Mouse (Mus musculus) testis, adult 2 months (tissue): ENCODE measurements at regions not wholly inside any gene's neighbourhood (a gene's known extent, or its start where the extent isn't known, plus 50 kb on each side); places are given as distances from the start of the nearest gene placed in this dataset.
A peak's percentile ranks its signal among the peaks of the same experiment; 100 is the strongest.

Experiments used
- H3K27ac ChIP-seq: fragments of 200-500 bp; 2 replicates; pipeline ENCODE4 v1.5.1; 2012; ENCODE audit warnings: low read depth, low read length; ENCODE audit not compliant: control insufficient read depth, insufficient read depth
- H3K27me3 ChIP-seq: fragments of 200-500 bp; 2 replicates; pipeline ENCODE4 v1.6.1; 2012; ENCODE audit warnings: mild to moderate bottlenecking, low read length, moderate library complexity; ENCODE audit not compliant: control insufficient read depth, insufficient read depth
- H3K36me3 ChIP-seq: fragments of 200-500 bp; 2 replicates; pipeline ENCODE4 v1.6.1; 2012; ENCODE audit warnings: mild to moderate bottlenecking, low read length; ENCODE audit not compliant: control insufficient read depth, insufficient read depth
- H3K4me1 ChIP-seq: fragments of 200-500 bp; 2 replicates; pipeline ENCODE4 v1.6.1; 2012; ENCODE audit warnings: low read length; ENCODE audit not compliant: control insufficient read depth, insufficient read depth
- H3K4me3 ChIP-seq: fragments of 200-500 bp; 2 replicates; pipeline ENCODE4 v1.5.1; 2012; ENCODE audit warnings: low read depth, mild to moderate bottlenecking, low read length, moderate library complexity, mixed read lengths; ENCODE audit not compliant: control insufficient read depth
- CTCF ChIP-seq: fragments of 200-500 bp; IDR thresholded peaks from 2 replicates; pipeline ENCODE4 v1.5.1; 2012; ENCODE audit warnings: low read depth, mild to moderate bottlenecking, inconsistent platforms, low read length, moderate library complexity; ENCODE audit not compliant: control insufficient read depth, insufficient read depth, insufficient replicate concordance
- POLR2A ChIP-seq: fragments of 200-500 bp; IDR thresholded peaks from 2 replicates; pipeline ENCODE4 v1.6.1; 2012; ENCODE audit warnings: low read depth, mild to moderate bottlenecking, inconsistent platforms, low read length, moderate library complexity; ENCODE audit not compliant: control insufficient read depth

DNA sequence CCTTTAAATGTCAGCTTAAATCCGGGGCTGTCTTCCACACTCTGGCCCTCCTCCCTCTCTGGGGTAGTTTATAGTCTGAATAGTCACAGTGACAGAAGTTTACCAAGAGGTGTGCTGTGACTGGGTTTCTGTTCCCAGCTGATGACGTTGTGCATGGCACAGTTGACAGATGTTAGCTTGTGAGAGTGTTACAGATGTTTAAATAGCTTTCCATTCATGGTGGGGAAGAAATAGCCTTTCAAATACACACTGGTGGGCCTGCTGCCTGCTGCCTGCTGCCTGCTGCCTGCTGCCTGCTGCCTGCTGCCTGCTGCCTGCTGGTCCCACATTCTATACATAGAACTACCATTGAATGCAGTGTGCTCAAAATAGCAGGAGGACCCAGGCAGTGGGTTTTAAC lies 324.8 kb upstream of the Sash1 start:
- Histone ChIP-seq H3K27ac (no peak overlapping the region), H3K27me3 (no peaks in the 10 kb centered on the region), H3K4me3 (no peak overlapping the region), H3K36me3 (no peaks in the 10 kb centered on the region), H3K4me1 (no peaks in the 10 kb centered on the region)
- TF ChIP-seq POLR2A (no peak), CTCF (no peak)

DNA sequence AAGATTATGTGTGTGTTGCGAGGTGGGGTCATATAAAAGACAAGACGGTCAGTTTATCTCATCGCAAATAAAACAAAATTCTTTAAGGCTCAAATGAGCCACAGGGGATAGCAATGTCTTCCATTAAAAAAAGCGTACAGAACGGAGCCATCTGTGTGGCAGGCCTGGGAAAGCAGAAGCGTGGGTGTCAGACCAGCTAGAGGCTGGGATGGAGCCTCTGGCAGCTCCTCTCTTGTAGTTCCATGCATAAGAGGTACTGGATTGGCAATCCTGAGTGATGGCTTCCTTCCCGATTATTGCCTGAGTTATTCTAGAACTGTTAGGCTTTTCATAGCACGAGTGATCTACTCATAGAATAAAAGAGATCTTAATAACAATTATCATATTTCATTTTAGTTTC lies 318.2 kb upstream of the Sash1 start:
- Histone ChIP-seq H3K36me3 (no peaks in the 10 kb centered on the region), H3K4me1 (no peaks in the 10 kb centered on the region), H3K4me3 (no peak overlapping the region), H3K27me3 (no peaks in the 10 kb centered on the region), H3K27ac (no peak overlapping the region)
- no peak for TF ChIP-seq CTCF
- TF ChIP-seq POLR2A, result no peak

DNA sequence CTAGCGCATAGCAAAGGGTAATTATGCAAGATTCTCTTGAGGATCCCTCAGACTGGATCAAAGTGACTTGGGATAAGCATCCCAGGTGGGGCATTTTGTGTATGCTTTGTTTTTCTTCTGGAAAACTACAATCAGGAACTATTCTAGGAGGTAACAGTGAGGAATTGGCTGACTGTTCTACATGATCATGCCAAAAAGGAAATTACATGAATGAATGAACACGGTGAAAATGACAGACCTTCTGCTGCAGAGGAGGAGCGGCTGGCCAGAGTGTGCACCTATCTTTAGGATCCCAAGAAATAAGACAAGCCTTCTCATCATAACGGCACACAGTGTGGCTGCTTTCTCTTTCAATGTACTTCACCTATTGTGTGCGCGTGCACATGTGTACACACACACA lies 317.5 kb upstream of the Sash1 start:
- TF ChIP-seq CTCF (no peak), POLR2A (no peak)
- H3K4me1 ChIP-seq, result no peaks in the 10 kb centered on the region
- H3K4me3 ChIP-seq, result no peak overlapping the region
- H3K27me3 ChIP-seq, result no peaks in the 10 kb centered on the region
- H3K27ac ChIP-seq, result no peak overlapping the region
- H3K36me3 ChIP-seq, result no peaks in the 10 kb centered on the region

DNA sequence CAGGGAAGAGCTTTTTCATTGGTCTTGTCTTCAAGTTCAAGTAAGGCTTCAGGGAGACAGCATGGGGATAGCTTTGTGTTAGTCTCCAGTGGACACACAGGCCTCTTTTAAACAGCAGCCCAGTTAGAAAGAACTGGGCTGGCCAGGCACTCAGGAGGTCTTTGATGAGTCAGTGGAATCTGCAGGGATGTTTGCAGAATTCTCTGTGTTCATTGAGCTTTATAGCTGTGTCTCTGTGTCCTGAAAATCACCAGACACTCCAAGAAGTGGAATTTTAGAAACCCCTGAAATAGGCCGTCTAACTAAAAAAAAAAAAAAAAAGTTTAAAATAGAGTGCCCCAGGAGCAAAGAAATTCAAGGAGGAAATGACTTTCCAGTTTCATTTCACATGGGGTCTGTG lies 317.1 kb upstream of the Sash1 start:
- Histone ChIP-seq H3K36me3 (no peaks in the 10 kb centered on the region), H3K27me3 (no peaks in the 10 kb centered on the region), H3K27ac (no peak overlapping the region), H3K4me1 (no peaks in the 10 kb centered on the region), H3K4me3 (no peak overlapping the region)
- TF ChIP-seq CTCF (no peak), POLR2A (no peak)

DNA sequence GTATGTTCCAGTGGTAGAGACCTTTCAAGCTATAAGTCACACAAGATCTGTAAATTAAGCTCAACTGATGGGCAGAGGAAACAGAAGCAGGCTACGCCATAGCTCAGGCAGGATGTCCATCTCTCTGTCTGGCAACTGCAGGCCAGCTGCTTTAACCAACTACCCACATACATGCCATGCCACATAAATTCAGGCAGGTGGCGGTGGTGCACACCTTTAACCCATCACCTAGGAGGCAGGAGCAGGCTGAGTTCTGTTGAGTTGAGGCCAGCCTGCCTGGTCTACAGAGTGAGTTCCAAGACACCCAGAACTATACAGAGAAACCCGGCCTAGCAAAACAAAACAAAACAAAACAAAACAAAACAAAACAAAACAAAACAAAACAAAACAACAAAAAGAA lies 289.1 kb upstream of the Sash1 start:
- Histone ChIP-seq H3K27ac (no peak overlapping the region), H3K27me3 (no peaks in the 10 kb centered on the region), H3K4me1 (no peaks in the 10 kb centered on the region), H3K4me3 (no peak overlapping the region), H3K36me3 (no peaks in the 10 kb centered on the region)
- TF ChIP-seq CTCF (peak; percentile 43; the same call in 1 of the 2 replicates), POLR2A (no peak)

DNA sequence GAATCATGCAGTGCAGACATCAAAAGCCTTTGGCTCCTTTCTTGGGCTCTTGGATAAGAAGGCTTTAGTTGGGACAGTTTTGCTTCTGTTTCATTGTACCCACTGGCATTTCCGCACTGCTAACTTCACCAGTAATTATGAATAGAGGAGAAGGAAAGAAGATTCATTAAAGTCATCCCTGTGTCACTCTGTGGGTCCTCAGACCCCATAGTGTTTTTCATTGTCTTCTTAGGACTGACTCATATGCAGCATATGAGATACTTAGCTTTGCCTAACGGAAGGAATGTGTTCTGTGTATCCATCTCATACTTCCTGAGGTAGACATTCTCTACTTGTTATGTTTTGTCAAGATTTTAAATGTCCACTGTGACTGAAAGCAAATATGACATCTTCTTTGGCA lies 287.6 kb upstream of the Sash1 start:
- TF ChIP-seq CTCF, result no peak
- no peak for TF ChIP-seq POLR2A
- H3K27me3 ChIP-seq, result no peaks in the 10 kb centered on the region
- no peaks in the 10 kb centered on the region for H3K4me1 ChIP-seq
- no peaks in the 10 kb centered on the region for H3K36me3 ChIP-seq
- no peak overlapping the region for H3K27ac ChIP-seq
- no peak overlapping the region for H3K4me3 ChIP-seq

DNA sequence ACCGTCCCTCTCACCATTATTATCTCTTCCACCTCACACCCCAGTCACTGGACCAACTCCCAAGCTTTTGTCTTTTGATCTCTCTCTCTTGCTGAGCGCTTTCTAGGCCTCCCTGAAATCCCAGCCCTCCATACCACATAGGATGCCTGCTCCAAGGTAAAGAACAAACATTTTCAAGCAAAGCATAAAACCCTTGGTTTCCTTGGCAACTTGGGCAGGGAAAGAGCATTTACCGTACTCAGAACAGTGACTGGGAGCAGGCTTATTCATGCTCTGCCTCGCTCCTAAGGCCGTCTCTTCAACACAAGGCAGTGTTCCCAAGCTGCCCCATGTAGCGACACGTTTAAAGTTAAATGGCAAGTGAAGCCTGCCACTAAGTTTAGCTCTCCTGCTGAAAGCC lies 282.9 kb upstream of the Sash1 start:
- Histone ChIP-seq H3K27me3 (no peaks in the 10 kb centered on the region), H3K27ac (no peak overlapping the region), H3K36me3 (no peaks in the 10 kb centered on the region), H3K4me3 (peak overlapping the region; percentile 6; the same call in 1 of the 2 replicates), H3K4me1 (peaks cover 6% of the 10 kb centered on the region)
- TF ChIP-seq CTCF, result no peak
- TF ChIP-seq POLR2A, result no peak

DNA sequence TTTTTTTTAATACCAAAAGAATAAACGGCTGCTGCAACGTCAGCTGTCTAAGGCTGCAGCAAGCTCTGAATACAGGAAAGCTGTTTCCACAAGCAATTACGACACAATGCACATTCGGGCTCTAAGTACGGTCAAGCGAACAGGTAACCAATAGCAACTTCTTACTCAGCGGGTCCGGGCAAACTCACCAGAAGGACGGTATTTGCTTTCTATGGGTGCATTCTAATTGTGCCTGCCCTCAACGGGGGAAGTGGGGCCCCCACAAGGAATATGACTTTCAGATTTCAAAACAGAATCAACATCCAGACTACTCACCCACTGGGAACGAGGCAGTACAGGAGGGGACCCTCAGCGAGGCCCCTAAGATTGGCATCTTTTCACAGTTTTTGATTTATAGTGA lies 280.1 kb upstream of the Sash1 start:
- peak overlapping the region; percentile 68 for H3K4me3 ChIP-seq
- no peaks in the 10 kb centered on the region for H3K27me3 ChIP-seq
- H3K4me1 ChIP-seq, result peaks cover 6% of the 10 kb centered on the region
- no peak for TF ChIP-seq POLR2A
- no peaks in the 10 kb centered on the region for H3K36me3 ChIP-seq
- no peak overlapping the region for H3K27ac ChIP-seq
